Mouse (Mus musculus): ENCODE results near the gene Pccb.

- TF ChIP-seq CTCF (IDR thresholded peaks at IDR 0.05; ENCODE audit: extremely low read depth, insufficient read depth, insufficient read length, insufficient replicate concordance) (no peak), POLR2A (IDR thresholded peaks at IDR 0.05; ENCODE audit: low read depth, low read length) (no peak)
These were observed 42.5 kb downstream of the Pccb start for GRCm38 (mm10) chr9:100992191-100992590.
